Comparison of ENCODE assay signal across 8 mouse cellular contexts in genomic region chr14:76413773-76414121, GRCm38 (mm10). TPM values are rescaled to one million over a fixed set of nuclear protein-coding genes. Genes with fewer than 3 reads are reported as not detected.
DNase-seq lines count a peak whose midpoint lies in the region; ATAC-seq and TF ChIP-seq lines count a peak whose summit lies in the region.

No protein-coding gene starts in this region.

- no peak for TF ChIP-seq POLR2A in kidney, adult 2 months (IDR thresholded peaks at IDR 0.05; ENCODE audit: low read depth, low read length)
- TF ChIP-seq POLR2A in bone marrow, adult 2 months (IDR thresholded peaks at IDR 0.05; ENCODE audit: borderline replicate concordance, control insufficient read depth, low read depth, low read length) = no peak

- DNase-seq in kidney, adult 2 months = no peak
- DNase-seq in kidney, adult 8-10 months = no peak
- no peak for DNase-seq in midbrain, embryonic 11.5 days (ENCODE audit: low spot score, missing footprints)
- DNase-seq in ovary, postnatal 10 days (ENCODE audit: low spot score) = no peak
- DNase-seq in cerebellum, adult 18-20 months = no peak
- no peak for DNase-seq in adrenal gland, adult 18-20 months (ENCODE audit: low spot score in 2 of 2)

- H3K27me3 ChIP-seq in kidney, adult 2 months (replicated peaks; ENCODE audit: control insufficient read depth, insufficient read depth, low read length) = no peaks in the 10 kb centered on the region
- H3K27me3 ChIP-seq in hindbrain, embryonic 13.5 days = no peaks in the 10 kb centered on the region
- no peaks in the 10 kb centered on the region for H3K27me3 ChIP-seq in midbrain, embryonic 11.5 days (ENCODE audit: control insufficient read depth, insufficient read depth, low read length)

- no peak for TF ChIP-seq CTCF in kidney, adult 2 months (conservative IDR thresholded peaks at IDR 0.05; ENCODE audit: insufficient read depth, insufficient read length, low read depth, low read length)
- TF ChIP-seq CTCF in bone marrow, adult 2 months (IDR thresholded peaks at IDR 0.05; ENCODE audit: control insufficient read depth, insufficient read depth, low read length) = no peak

- H3K4me2 ChIP-seq in hindbrain, embryonic 13.5 days = peak overlapping the region; percentile 96
- peak overlapping the region; percentile 79 for H3K4me2 ChIP-seq in midbrain, embryonic 11.5 days

- no peaks in the 10 kb centered on the region for H3K36me3 ChIP-seq in kidney, adult 2 months (ENCODE audit: control insufficient read depth, insufficient read depth, low read length)
- H3K36me3 ChIP-seq in hindbrain, embryonic 13.5 days = peaks cover 21% of the 10 kb centered on the region
- peaks cover 18% of the 10 kb centered on the region for H3K36me3 ChIP-seq in midbrain, embryonic 11.5 days (ENCODE audit: control insufficient read depth, insufficient read depth, low read length)

- no peak; the same call in 1 of the 2 replicates for ATAC-seq in hindbrain, embryonic 13.5 days (ENCODE audit: low FRiP score)
- no peak; the same call in 1 of the 2 replicates for ATAC-seq in midbrain, embryonic 11.5 days (ENCODE audit: low FRiP score)

- no peaks in the 10 kb centered on the region for H3K4me1 ChIP-seq in kidney, adult 2 months (ENCODE audit: control insufficient read depth, insufficient read depth, low read length)
- H3K4me1 ChIP-seq in bone marrow, adult 2 months (ENCODE audit: control insufficient read depth, insufficient read depth, low read length) = no peaks in the 10 kb centered on the region; the same call in 1 of the 2 replicates
- H3K4me1 ChIP-seq in hindbrain, embryonic 13.5 days (replicated peaks) = peaks cover 25% of the 10 kb centered on the region
- H3K4me1 ChIP-seq in midbrain, embryonic 11.5 days (ENCODE audit: control insufficient read depth, insufficient read depth, low read length) = peaks cover 26% of the 10 kb centered on the region

- no peaks in the 10 kb centered on the region for H3K9me3 ChIP-seq in hindbrain, embryonic 13.5 days
- no peaks in the 10 kb centered on the region for H3K9me3 ChIP-seq in midbrain, embryonic 11.5 days (ENCODE audit: control insufficient read depth, low read length)

- H3K9ac ChIP-seq in hindbrain, embryonic 13.5 days = peak overlapping the region; percentile 100
- peak overlapping the region; percentile 99 for H3K9ac ChIP-seq in midbrain, embryonic 11.5 days (ENCODE audit: low read length)

- H3K4me3 ChIP-seq in kidney, adult 2 months (ENCODE audit: insufficient read depth, low read depth, low read length) = peak overlapping the region; percentile 68
- peak overlapping the region; percentile 46 for H3K4me3 ChIP-seq in bone marrow, adult 2 months (replicated peaks; ENCODE audit: control insufficient read depth, low read depth, low read length)
- H3K4me3 ChIP-seq in hindbrain, embryonic 13.5 days = peak overlapping the region; percentile 97
- peak overlapping the region; percentile 99 for H3K4me3 ChIP-seq in midbrain, embryonic 11.5 days (ENCODE audit: low read depth, low read length)

- H3K27ac ChIP-seq in kidney, adult 2 months (ENCODE audit: insufficient read depth, low read depth, low read length) = no peak overlapping the region
- H3K27ac ChIP-seq in bone marrow, adult 2 months (ENCODE audit: control insufficient read depth, insufficient read depth, low read depth, low read length, poor library complexity) = peak overlapping the region; percentile 36; the same call in 1 of the 2 replicates
- peak overlapping the region; percentile 100 for H3K27ac ChIP-seq in hindbrain, embryonic 13.5 days
- peak overlapping the region; percentile 100 for H3K27ac ChIP-seq in midbrain, embryonic 11.5 days (ENCODE audit: low read depth, low read length)

- 3% methylated on average over 10 of the region's 10 CpGs for WGBS in kidney, adult 2 months
- under 1% methylated on average over 10 of the region's 10 CpGs for WGBS in bone marrow, adult 2 months
- WGBS in hindbrain, embryonic 13.5 days = 1% methylated on average over 10 of the region's 10 CpGs
- 0% methylated on average over 10 of the region's 10 CpGs for WGBS in midbrain, embryonic 11.5 days

RNA-seq across cellular contexts. Expression of gene Tsc22d1, which starts 1.0 kb away (rescaled TPM):
- 137 and 153 TPM in 2 replicates for polyA plus RNA-seq in kidney, adult 2 months (2012; rRNA removed)
- polyA plus RNA-seq in bone marrow, adult 2 months (2011; ENCODE audit: insufficient read depth, insufficient read length, low replicate concordance, missing spikeins) = 118 and 128 TPM in 2 replicates
- polyA plus RNA-seq in hindbrain, embryonic 13.5 days (2015; fragmentation: Nextera tagmentation; extraction: Ambion mirVana) = 674 and 689 TPM in 2 replicates
- polyA plus RNA-seq in midbrain, embryonic 11.5 days (2014; fragmentation: Nextera tagmentation; extraction: Ambion mirVana) = 494 and 495 TPM in 2 replicates
- 1,000 to 10,000 TPM in 1 of 2 experiments, 100 to 1,000 TPM in 1; 945 to 1,401 TPM for total RNA-seq in adrenal gland, adult 18-20 months (2021)

Comparison
In these comparisons a context has a peak if more than half of its experiments do, and no peak if none do; other contexts are left out.
1. H3K4me3 ChIP-seq: peak in every context shown above with its lines; median percentile 99 in midbrain, embryonic 11.5 days; 97 in hindbrain, embryonic 13.5 days; 68 in kidney, adult 2 months; 46 in bone marrow, adult 2 months.